Mouse (Mus musculus) adipose tissue, adult 10 weeks (tissue): ENCODE measurements around the gene Gbf1. TPM values are rescaled to one million over a fixed set of nuclear protein-coding genes. Genes with fewer than 3 reads are reported as not detected.

Experiments
- polyA plus RNA-seq: library from polyadenylated mRNA; stranded (reverse); fragments of 350-450 nt; fragmentation: Illumina TruSeq; extraction: RNeasy Lipid Tissue Mini Kit (QIAGEN cat#74804); gene quantifications from one replicate; pipeline ENCODE4 v1.2.3, GENCODE M21; 2014; ENCODE audit warnings: low read depth, low replicate concordance

The Gbf1 gene
- 53.3 TPM for polyA plus RNA-seq

GRCm38 (mm10) chr19:46152127-46152803 is at the start of gene Gbf1:
Gene Gbf1 (plus strand): TSS chr19:46152509.

GRCm38 (mm10) chr19:46131694-46132525 is 20.4 kb upstream of the Gbf1 start, which contains the start of gene Elovl3:
Gene Elovl3 (plus strand): TSS chr19:46131897.

GRCm38 (mm10) chr19:46147511-46148371 is 4.6 kb upstream of the Gbf1 start, which contains the start of gene Pitx3:
Gene Pitx3 (minus strand): TSS chr19:46148326.

GRCm38 (mm10) chr19:46304216-46304841 is 152.0 kb downstream of the Gbf1 start, which contains the start of gene Nfkb2:
Gene Nfkb2 (plus strand): TSS chr19:46304320.

GRCm38 (mm10) chr19:46326756-46327305 is 174.5 kb downstream of the Gbf1 start, which contains the start of gene Psd:
Gene Psd (minus strand): TSS chr19:46327156.

GRCm38 (mm10) chr19:46328081-46329030 is 176.0 kb downstream of the Gbf1 start, which contains the start of gene Fbxl15:
Gene Fbxl15 (plus strand): TSS chr19:46328184.

Other genes with a start within 250 kb of the Gbf1 start
- 11.6 TPM for gene Armh3, start 154.0 kb upstream of the Gbf1 start, polyA plus RNA-seq
- gene Hps6, start 149.0 kb upstream of the Gbf1 start, polyA plus RNA-seq: 6.9 TPM
- gene Pprc1, start 107.6 kb upstream of the Gbf1 start, polyA plus RNA-seq: 13.0 TPM
- gene Ldb1, start 107.3 kb upstream of the Gbf1 start, polyA plus RNA-seq: 125 TPM
- gene Nolc1, start 76.6 kb upstream of the Gbf1 start, polyA plus RNA-seq: 28.5 TPM
- not detected for gene Elovl3, start 20.6 kb upstream of the Gbf1 start, polyA plus RNA-seq
- not detected for gene Pitx3, start 4.2 kb upstream of the Gbf1 start, polyA plus RNA-seq
- 15.3 TPM for gene Nfkb2, start 151.8 kb downstream of the Gbf1 start, polyA plus RNA-seq
- gene Psd, start 174.6 kb downstream of the Gbf1 start, polyA plus RNA-seq: 7.6 TPM
- gene Fbxl15, start 175.7 kb downstream of the Gbf1 start, polyA plus RNA-seq: 9.2 TPM
- gene Cuedc2, start 186.2 kb downstream of the Gbf1 start, polyA plus RNA-seq: 92.5 TPM
- gene Mfsd13a, start 188.6 kb downstream of the Gbf1 start, polyA plus RNA-seq: 12.8 TPM
- gene 2310034G01Rik, start 197.8 kb downstream of the Gbf1 start, polyA plus RNA-seq: 4.2 TPM
- gene Actr1a, start 243.2 kb downstream of the Gbf1 start, polyA plus RNA-seq: 97.5 TPM
- 23.2 TPM for gene Sufu, start 244.4 kb downstream of the Gbf1 start, polyA plus RNA-seq